Mouse (Mus musculus) neural tube, embryonic 15.5 days (tissue): Measurements from ENCODE around the gene Dkc1. TPM values are rescaled to one million over a fixed set of nuclear protein-coding genes. Genes with fewer than 3 reads are reported as not detected.

Source experiments
- ATAC-seq: fragments of 200-750 bp; cut with Nextera tagmentation; 2 replicates; pipeline ENCODE4 v1.8.0; 2017; ENCODE audit warnings: mild to moderate bottlenecking, moderate TSS enrichment, moderate library complexity; ENCODE audit not compliant: low FRiP score
- H3K27ac ChIP-seq: fragments of 300-500 bp; sonication (generic); replicated peaks from 2 replicates; pipeline ENCODE4 v1.5.1; 2015; ENCODE audit warnings: mild to moderate bottlenecking, inconsistent platforms
- H3K27me3 ChIP-seq: fragments of 300-500 bp; sonication (generic); replicated peaks from 2 replicates; pipeline ENCODE4 v1.6.1; 2015; ENCODE audit warnings: inconsistent platforms
- H3K36me3 ChIP-seq: fragments of 300-500 bp; sonication (generic); 2 replicates; pipeline ENCODE4 v1.6.1; 2015; ENCODE audit warnings: inconsistent platforms
- H3K4me1 ChIP-seq: fragments of 300-500 bp; sonication (generic); 2 replicates; pipeline ENCODE4 v1.6.1; 2015; ENCODE audit warnings: inconsistent platforms
- H3K4me2 ChIP-seq: fragments of 300-500 bp; sonication (generic); 2 replicates; pipeline ENCODE4 v1.6.1; 2015; ENCODE audit warnings: inconsistent platforms, mild to moderate bottlenecking, moderate library complexity
- H3K4me3 ChIP-seq: fragments of 300-500 bp; sonication (generic); replicated peaks from 2 replicates; pipeline ENCODE4 v1.5.1; 2015; ENCODE audit warnings: mild to moderate bottlenecking, inconsistent platforms
- H3K9ac ChIP-seq: fragments of 300-500 bp; sonication (generic); replicated peaks from 2 replicates; pipeline ENCODE4 v1.6.1; 2015; ENCODE audit warnings: mild to moderate bottlenecking, inconsistent platforms
- H3K9me3 ChIP-seq: fragments of 300-500 bp; sonication (generic); replicated peaks from 2 replicates; pipeline ENCODE4 v1.6.1; 2016; ENCODE audit warnings: inconsistent platforms
- WGBS: fragments of 180-500 bp; shearing (Covaris S2); methylation state at CpG from one replicate; pipeline ENCODE4 v1.1.7; 2015; ENCODE audit warnings: mixed read lengths; 5-methylcytosine and 5-hydroxymethylcytosine counted together
- polyA plus RNA-seq: library from polyadenylated mRNA; unstranded; fragments of >200 nt; fragmentation: Nextera tagmentation; extraction: Ambion mirVana; gene quantifications from 2 replicates; pipeline ENCODE4 v1.2.1, GENCODE M21; 2015

The Dkc1 gene
- 46.2 and 87.7 TPM in 2 replicates for polyA plus RNA-seq

DNA sequence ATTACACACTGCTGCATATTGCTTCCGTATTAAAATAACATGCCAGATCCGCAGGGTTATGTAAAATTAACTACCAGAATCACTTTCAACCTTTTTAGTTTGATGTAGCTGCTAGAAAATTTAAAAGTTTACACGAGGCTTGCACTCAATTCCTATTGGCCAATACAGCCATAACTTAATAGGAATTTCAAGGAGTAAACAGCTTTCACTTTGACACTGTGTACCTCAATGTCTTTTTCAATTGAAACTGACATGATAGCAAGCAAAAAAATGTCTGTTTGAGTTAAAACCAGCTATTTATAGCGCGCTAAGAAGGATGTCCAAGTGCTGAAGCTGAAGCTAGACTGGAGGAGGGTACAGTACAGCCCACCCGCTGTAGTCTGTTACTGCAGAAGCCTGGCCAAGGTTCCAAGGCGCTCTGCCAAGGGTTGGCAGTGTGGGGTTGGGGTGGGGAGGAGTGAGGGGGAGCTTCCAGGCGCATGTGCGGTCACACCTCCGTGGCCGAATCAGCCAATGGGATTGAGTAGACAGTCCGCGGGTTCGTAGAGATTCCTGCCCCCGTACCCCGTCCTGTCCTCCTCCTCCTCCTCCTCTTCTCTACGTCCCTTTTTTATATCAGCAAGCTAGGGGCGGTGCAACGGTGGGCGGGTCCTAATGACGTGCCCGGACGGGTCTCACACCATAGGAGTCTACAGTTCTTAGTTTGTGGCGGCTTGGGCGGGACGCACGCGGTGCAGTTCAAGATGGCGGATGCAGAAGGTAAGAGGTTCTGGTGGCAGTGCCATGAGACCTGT lies at the start of gene Dkc1:
Dkc1 (plus strand) TSS at position 486 of the 794 bp plus-strand sequence.
- peak; percentile 99 for ATAC-seq
- no peaks in the 10 kb centered on the region for H3K9me3 ChIP-seq
- peak within 1 kb of the TSS; percentile 57 for H3K4me2 ChIP-seq
- H3K4me3 ChIP-seq: peak within 1 kb of the TSS; percentile 56
- H3K36me3 ChIP-seq: no peaks in the 10 kb centered on the region
- H3K4me1 ChIP-seq: 0 out of 2 replicates have a peak, but pooled peaks cover 9% of the 10 kb centered on the region
- peak within 1 kb of the TSS; percentile 73 for H3K27ac ChIP-seq
- H3K9ac ChIP-seq: peak within 1 kb of the TSS; percentile 42
- no peaks in the 10 kb centered on the region for H3K27me3 ChIP-seq
- WGBS: 13% methylated on average over 29 of the region's 29 CpGs

DNA sequence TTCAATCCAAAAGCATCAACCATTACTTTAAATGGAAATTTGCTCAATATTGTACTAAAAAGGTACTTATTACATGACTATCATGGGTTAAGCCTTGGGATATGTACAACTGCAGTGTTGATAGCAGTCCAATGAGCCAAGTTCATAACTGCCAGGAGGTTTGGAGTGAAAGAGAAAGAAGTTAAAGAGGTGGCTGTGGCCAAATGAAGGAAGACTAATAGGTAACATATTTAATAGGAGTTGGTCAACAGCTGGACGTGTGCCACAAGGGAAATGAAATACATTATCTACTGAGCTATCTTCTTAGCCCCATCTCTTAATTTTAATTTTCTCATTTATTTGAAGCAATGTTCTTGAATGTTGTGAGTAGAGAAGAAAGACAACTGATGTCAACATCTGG lies 49.7 kb upstream of the Dkc1 start:
- 100% methylated on average over 1 of the region's 1 CpGs for WGBS
- H3K4me1 ChIP-seq: no peaks in the 10 kb centered on the region
- H3K27ac ChIP-seq: no peak overlapping the region
- H3K36me3 ChIP-seq: no peaks in the 10 kb centered on the region
- H3K27me3 ChIP-seq: no peaks in the 10 kb centered on the region
- H3K9ac ChIP-seq: no peak overlapping the region
- no peak overlapping the region for H3K4me3 ChIP-seq
- H3K9me3 ChIP-seq: no peaks in the 10 kb centered on the region
- ATAC-seq: no peak
- no peak overlapping the region for H3K4me2 ChIP-seq

DNA sequence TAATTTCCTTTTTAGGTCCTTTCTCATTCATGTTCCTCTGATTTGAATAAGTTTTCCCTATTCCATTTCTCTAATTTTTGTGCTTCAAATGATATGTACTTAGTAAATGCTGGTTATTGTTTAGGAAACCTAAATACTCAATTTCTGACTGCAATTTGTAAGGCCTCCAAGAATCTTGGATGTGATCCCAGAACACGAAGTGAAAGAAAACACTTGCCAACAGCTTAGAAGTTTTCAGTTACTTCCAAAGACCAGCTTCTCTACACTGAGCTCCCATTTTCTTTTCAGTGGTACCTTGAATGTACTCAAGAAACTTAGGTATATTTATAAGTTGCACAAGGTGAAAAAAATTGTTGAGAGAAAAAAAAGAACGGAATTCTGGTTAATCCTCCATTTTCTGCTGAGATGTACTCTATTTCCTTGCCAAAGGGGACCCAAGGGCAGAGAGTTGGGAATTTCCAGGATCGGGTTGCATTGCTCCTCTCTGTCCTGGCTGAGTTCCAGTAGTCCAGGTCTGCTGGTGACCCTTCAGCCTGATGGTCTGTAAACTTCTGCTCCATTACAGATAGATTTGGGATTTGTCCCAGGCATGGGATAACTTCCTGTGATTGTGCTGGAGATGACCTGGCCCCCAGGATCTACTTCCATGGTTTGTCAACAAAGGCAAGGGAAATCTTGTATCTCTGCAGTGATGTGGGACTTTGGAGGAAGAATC lies 48.6 kb upstream of the Dkc1 start:
- Histone ChIP-seq H3K9ac (no peak overlapping the region), H3K27ac (no peak overlapping the region), H3K4me1 (no peaks in the 10 kb centered on the region), H3K36me3 (no peaks in the 10 kb centered on the region), H3K4me3 (no peak overlapping the region), H3K4me2 (no peak overlapping the region), H3K27me3 (no peaks in the 10 kb centered on the region), H3K9me3 (no peaks in the 10 kb centered on the region)
- WGBS: 69% methylated on average over 3 of the region's 3 CpGs
- no peak for ATAC-seq

DNA sequence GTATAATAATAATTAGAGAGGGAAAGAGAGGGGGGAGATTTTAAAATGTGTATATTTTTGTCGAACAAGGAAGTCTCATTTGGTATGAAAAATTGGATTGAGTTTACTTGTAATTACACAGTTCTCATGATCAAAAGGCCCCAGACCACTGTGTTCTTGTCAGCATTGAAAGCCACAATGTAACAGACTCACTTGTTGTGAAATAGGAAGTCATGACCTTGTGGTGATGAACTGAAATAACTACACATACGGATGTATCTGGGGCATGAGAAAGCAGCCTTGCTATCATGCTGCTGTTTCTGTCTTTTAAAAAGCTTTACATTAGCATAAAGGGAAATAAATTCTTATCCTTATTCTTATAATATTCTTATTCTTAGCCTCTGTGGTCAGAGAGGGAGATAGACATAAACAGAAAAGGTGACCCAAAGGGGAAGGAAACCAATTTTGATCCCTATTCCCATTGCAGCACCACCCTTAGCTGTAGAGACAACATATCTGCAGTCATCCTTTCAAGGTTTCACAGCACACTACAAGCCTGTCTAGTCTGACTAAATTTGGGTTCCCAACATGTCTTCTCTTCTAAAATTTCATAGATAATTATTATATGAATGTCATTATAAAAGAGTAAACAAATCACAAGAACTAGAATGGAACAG lies 39.4 kb upstream of the Dkc1 start:
- Histone ChIP-seq H3K4me3 (no peak overlapping the region), H3K27me3 (no peaks in the 10 kb centered on the region), H3K4me2 (no peak overlapping the region), H3K9me3 (no peaks in the 10 kb centered on the region), H3K9ac (no peak overlapping the region), H3K27ac (no peak overlapping the region), H3K36me3 (no peaks in the 10 kb centered on the region), H3K4me1 (no peaks in the 10 kb centered on the region)
- WGBS: 91% methylated on average over 2 of the region's 2 CpGs
- no peak for ATAC-seq

DNA sequence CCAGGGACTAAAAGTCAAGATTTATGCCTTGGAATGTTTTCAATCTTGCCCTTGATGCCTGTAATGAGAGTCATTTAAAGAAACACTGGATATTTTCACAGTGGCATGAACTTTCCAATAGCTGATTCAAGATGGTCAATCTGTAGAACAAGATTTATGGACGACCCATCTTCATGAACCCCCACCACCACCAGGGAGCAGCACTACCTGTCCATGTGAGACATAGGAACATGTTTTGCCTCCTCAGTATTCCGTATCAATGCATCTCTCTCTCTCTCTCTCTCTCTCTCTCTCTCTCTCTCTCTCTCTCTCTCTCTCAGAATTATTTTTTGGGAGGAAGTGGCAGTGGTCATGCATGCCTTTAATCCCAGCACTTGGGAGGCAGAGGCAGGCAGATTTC lies 13.3 kb upstream of the Dkc1 start:
- WGBS: 72% methylated on average over 2 of the region's 2 CpGs
- Histone ChIP-seq H3K4me2 (no peak overlapping the region), H3K9me3 (no peaks in the 10 kb centered on the region), H3K36me3 (no peaks in the 10 kb centered on the region), H3K4me3 (no peak overlapping the region), H3K27me3 (no peaks in the 10 kb centered on the region), H3K9ac (no peak overlapping the region), H3K27ac (no peak overlapping the region), H3K4me1 (no peaks in the 10 kb centered on the region)
- no peak for ATAC-seq

DNA sequence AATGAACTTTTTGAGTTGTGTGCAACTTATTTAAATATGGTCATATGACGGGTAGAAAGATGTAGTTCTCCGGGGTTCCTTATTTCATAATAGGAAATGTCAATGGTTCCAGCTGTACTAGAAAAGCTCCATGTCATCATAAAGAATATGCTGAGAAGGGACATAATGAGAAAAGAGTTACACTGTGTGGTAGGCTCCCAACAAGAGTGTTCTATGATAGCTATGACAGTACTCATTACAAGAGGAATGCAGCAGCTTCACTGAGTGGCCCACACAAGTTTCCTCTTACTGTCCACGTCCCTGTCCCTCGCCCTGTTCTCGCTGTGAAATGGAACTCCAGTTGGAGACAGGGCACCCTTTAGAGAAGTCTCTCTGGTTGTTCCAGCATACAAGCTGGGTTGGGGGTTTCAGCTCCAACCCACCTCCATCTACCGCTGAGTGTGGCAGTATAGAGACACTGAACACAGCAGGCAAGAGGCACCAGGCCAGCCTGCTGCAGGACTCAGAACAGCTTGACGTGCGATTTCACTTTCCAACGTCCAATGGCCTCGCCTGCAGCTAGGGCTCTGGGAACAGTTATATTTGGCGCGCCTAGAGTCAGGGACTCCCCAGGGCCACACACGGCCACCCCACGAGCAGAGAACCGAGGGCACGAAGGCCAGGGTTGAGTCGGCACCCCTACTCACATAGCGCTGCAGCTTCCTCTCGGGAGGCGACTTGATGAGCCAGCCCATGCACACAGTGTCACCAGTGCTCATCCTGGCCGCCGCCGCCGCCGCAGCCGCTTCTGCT lies 11.5 kb upstream of the Dkc1 start:
- Histone ChIP-seq H3K9ac (peak overlapping the region; percentile 43), H3K4me2 (peak overlapping the region; percentile 58), H3K4me3 (peak overlapping the region; percentile 50), H3K9me3 (no peaks in the 10 kb centered on the region), H3K36me3 (no peaks in the 10 kb centered on the region), H3K4me1 (no peaks in the 10 kb centered on the region), H3K27ac (peak overlapping the region; percentile 58; the same call in 1 of the 2 replicates), H3K27me3 (no peaks in the 10 kb centered on the region)
- ATAC-seq: peak; percentile 87
- 25% methylated on average over 25 of the region's 26 CpGs for WGBS

DNA sequence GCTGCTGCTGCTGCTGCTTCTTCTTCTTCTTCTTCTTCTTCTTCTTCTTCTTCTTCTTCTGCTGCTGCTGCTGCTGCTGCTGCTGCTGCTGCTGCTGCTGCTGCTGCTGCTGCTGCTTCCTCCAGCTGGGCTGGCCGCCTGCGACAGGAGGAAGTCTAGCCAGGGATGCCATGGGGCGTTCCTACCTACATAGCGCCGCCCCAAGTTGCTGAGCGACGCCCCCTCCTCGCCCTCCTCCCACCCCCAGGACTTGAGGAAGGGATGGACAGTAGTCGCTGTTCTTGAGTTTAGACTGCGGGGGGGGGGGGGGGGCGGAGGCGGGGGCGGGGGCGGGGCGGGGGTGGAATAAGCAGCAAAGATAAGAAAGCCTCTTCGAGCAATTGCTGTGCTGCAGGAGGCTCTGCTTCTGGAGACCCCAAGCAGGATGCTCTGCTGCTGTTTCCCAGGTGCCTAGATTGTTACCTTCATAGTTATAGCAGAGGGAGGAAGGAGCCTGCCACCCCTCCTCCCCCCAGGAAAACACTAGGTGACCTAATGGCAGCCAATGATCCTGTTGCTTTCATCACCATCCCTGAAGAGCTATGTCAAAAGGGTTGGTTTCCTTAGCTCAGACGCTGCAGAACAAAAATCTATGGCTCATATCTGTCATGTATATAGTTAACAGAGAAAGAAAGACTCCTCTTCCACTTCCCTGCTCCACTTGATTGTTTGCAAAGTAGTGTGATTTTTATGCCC lies 10.7 kb upstream of the Dkc1 start, which contains the start of gene Gab3:
Gab3 (minus strand) TSS at position 685 of the 735 bp plus-strand sequence.
- H3K4me1 ChIP-seq: no peaks in the 10 kb centered on the region
- no peaks in the 10 kb centered on the region for H3K9me3 ChIP-seq
- H3K4me3 ChIP-seq: peak within 1 kb of the TSS; percentile 50
- no peaks in the 10 kb centered on the region for H3K27me3 ChIP-seq
- H3K27ac ChIP-seq: peak within 1 kb of the TSS; percentile 58; the same call in 1 of the 2 replicates
- H3K36me3 ChIP-seq: no peaks in the 10 kb centered on the region
- H3K9ac ChIP-seq: peak within 1 kb of the TSS; percentile 43
- 10% methylated on average over 7 of the region's 17 CpGs for WGBS
- peak within 1 kb of the TSS; percentile 58 for H3K4me2 ChIP-seq
- peak; percentile 95 for ATAC-seq

DNA sequence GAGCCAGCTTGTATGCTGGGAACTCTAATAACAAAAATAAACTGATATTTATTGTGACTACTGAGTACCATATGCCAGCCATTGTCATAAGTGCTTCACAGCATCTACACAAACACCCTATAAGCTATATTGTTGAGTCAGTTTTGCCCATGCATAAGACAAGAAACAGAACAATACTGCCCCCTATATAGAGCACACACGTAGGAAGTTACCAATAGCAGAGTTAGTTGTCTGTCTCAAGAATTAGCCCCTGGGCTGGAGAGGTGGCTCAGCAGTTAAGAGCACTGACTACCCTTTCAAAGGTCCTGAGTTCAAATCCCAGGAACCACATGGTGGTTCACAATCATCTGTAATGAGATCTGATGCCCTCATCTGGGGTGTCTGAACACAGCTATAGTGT lies 10.0 kb upstream of the Dkc1 start:
- Histone ChIP-seq H3K9me3 (no peaks in the 10 kb centered on the region), H3K27ac (no peak overlapping the region), H3K9ac (no peak overlapping the region), H3K27me3 (no peaks in the 10 kb centered on the region), H3K4me2 (peak overlapping the region; percentile 58), H3K4me1 (no peaks in the 10 kb centered on the region), H3K4me3 (no peak overlapping the region), H3K36me3 (no peaks in the 10 kb centered on the region)
- 20% methylated on average over 1 of the region's 1 CpGs for WGBS
- peak; percentile 49; the same call in 1 of the 2 replicates for ATAC-seq

DNA sequence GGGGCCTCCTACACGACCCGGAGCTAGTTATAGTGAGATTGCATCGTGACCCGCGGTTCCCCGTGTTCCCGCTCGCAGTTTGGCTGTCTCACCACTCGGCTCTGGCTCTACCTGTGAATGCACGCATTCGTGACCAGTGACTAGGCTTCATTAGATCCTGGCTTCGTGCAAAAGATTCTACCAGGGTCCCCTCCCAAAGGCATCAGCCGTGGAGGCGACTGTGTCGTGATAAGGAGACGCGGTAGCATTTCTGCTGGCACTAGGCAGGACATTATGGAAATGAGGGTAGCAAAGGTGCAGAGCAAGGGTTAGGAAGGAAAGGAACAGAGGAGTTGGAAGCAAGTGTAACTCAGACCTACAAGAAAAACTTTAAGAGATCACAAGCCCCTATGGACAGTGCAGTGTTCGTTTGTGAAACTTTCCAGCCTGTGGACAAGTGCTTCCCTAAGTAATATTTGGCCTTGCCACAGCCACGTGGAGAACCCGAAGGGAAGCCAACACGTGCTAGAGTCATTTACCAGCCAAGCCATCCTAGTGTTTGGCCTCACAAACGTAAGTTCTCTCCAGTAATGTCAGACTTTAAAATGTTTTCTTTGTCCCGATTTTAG lies 613 bp downstream of the Dkc1 start:
- peak overlapping the region; percentile 42 for H3K9ac ChIP-seq
- no peaks in the 10 kb centered on the region for H3K27me3 ChIP-seq
- peak overlapping the region; percentile 56 for H3K4me3 ChIP-seq
- H3K27ac ChIP-seq: peak overlapping the region; percentile 73
- 0 out of 2 replicates have a peak, but pooled peaks cover 9% of the 10 kb centered on the region for H3K4me1 ChIP-seq
- no peaks in the 10 kb centered on the region for H3K9me3 ChIP-seq
- H3K36me3 ChIP-seq: no peaks in the 10 kb centered on the region
- peak; percentile 60 for ATAC-seq
- peak overlapping the region; percentile 57 for H3K4me2 ChIP-seq
- 25% methylated on average over 23 of the region's 23 CpGs for WGBS

DNA sequence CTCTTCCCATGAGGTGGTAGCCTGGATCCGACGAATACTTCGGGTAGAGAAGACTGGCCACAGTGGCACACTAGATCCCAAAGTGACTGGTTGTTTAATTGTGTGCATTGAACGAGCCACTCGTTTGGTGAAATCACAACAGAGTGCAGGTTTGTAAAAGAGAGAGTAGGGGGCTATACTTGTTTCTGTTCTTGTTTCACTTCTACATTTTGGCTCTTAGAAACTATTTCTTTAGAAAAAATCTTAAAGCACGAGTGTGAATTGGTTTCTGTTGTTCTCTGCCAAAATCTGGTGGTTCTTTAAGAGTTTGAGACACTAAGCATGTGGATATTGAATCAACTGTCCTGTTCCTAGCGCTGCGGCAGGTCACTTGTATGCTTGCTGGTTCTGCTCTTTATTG lies 3.1 kb downstream of the Dkc1 start:
- H3K36me3 ChIP-seq: no peaks in the 10 kb centered on the region
- no peaks in the 10 kb centered on the region for H3K27me3 ChIP-seq
- 0 out of 2 replicates have a peak, but pooled peaks cover 9% of the 10 kb centered on the region for H3K4me1 ChIP-seq
- ATAC-seq: no peak
- WGBS: 90% methylated on average over 8 of the region's 8 CpGs
- no peak overlapping the region for H3K27ac ChIP-seq
- H3K9ac ChIP-seq: no peak overlapping the region
- H3K9me3 ChIP-seq: no peaks in the 10 kb centered on the region
- no peak overlapping the region for H3K4me3 ChIP-seq
- no peak overlapping the region for H3K4me2 ChIP-seq
